Mouse (Mus musculus): Measurements from ENCODE around the gene Gm49320. TPM values are rescaled to one million over a fixed set of nuclear protein-coding genes. Genes with fewer than 3 reads are reported as not detected.

The Gm49320 gene
- polyA plus RNA-seq, 1 experiment: 8.6 TPM

GRCm38 (mm10) chr8:4257350-4257749 is 18.7 kb downstream of the Gm49320 start:
- DNase-seq: no peak
- no peaks in the 10 kb centered on the region for H3K27me3 ChIP-seq (ENCODE audit: control insufficient read depth, insufficient read depth, low read length)
- WGBS: 66% methylated on average over 4 of the region's 4 CpGs
- H3K4me3 ChIP-seq (replicated peaks; ENCODE audit: insufficient read depth, low read depth, low read length): no peak overlapping the region
- TF ChIP-seq CTCF (IDR thresholded peaks at IDR 0.05; ENCODE audit: borderline replicate concordance, insufficient read depth, low read depth, low read length) (no peak), POLR2A (IDR thresholded peaks at IDR 0.05; ENCODE audit: borderline replicate concordance, insufficient read depth, low read length) (no peak)
- H3K4me1 ChIP-seq (ENCODE audit: control insufficient read depth, insufficient read depth, low read length): peaks cover 11% of the 10 kb centered on the region
- H3K27ac ChIP-seq (ENCODE audit: insufficient read depth, low read length): no peak overlapping the region

DNA sequence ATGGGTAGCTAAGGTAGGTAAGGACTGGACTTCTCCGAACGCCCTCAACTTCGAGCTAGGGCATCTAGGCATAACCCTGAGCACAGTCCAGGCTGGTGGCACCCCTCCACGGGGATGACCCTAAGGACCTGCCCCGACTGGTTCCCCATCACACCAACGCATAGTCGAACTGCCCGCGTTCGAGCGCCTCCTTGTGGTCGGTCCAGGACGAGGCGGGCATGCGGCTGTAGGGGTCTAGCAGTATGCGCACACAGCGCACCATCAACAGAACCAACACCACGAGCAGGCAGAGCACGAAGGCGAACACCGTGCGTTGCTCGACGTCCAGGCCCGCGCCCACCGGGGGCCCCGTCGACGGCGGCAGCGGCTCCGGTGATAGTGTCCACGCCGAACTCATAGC is 19.6 kb downstream of the Gm49320 start:
- peak overlapping the region; percentile 18 for H3K4me3 ChIP-seq (replicated peaks; ENCODE audit: insufficient read depth, low read depth, low read length)
- H3K4me1 ChIP-seq (ENCODE audit: control insufficient read depth, insufficient read depth, low read length): peaks cover 8% of the 10 kb centered on the region
- H3K27me3 ChIP-seq (ENCODE audit: control insufficient read depth, insufficient read depth, low read length): no peaks in the 10 kb centered on the region
- DNase-seq: peak; percentile 45 to 63
- H3K27ac ChIP-seq (ENCODE audit: insufficient read depth, low read length): no peak overlapping the region
- 3% methylated on average over 35 of the region's 35 CpGs for WGBS
- TF ChIP-seq POLR2A (IDR thresholded peaks at IDR 0.05; ENCODE audit: borderline replicate concordance, insufficient read depth, low read length): no peak
- peak; percentile 70 for TF ChIP-seq CTCF (IDR thresholded peaks at IDR 0.05; ENCODE audit: borderline replicate concordance, insufficient read depth, low read depth, low read length)

GRCm38 (mm10) chr8:4258678-4259077 is 20.0 kb downstream of the Gm49320 start:
- Histone ChIP-seq H3K4me3 (replicated peaks; ENCODE audit: insufficient read depth, low read depth, low read length) (peak overlapping the region; percentile 18), H3K27me3 (ENCODE audit: control insufficient read depth, insufficient read depth, low read length) (no peaks in the 10 kb centered on the region), H3K27ac (ENCODE audit: insufficient read depth, low read length) (no peak overlapping the region), H3K4me1 (ENCODE audit: control insufficient read depth, insufficient read depth, low read length) (peaks cover 8% of the 10 kb centered on the region)
- WGBS: under 1% methylated on average over 32 of the region's 32 CpGs
- TF ChIP-seq POLR2A (IDR thresholded peaks at IDR 0.05; ENCODE audit: borderline replicate concordance, insufficient read depth, low read length) (no peak), CTCF (IDR thresholded peaks at IDR 0.05; ENCODE audit: borderline replicate concordance, insufficient read depth, low read depth, low read length) (no peak)
- peak in 1 of 2 experiments; percentile 37 for DNase-seq

GRCm38 (mm10) chr8:4259125-4259804 is 20.6 kb downstream of the Gm49320 start, which contains the start of gene Ctxn1:
Ctxn1 (minus strand) TSS chr8:4259274.
- TF ChIP-seq CTCF (IDR thresholded peaks at IDR 0.05; ENCODE audit: borderline replicate concordance, insufficient read depth, low read depth, low read length) (no peak), POLR2A (IDR thresholded peaks at IDR 0.05; ENCODE audit: borderline replicate concordance, insufficient read depth, low read length) (no peak)
- WGBS: 7% methylated on average over 33 of the region's 33 CpGs

GRCm38 (mm10) chr8:4259805-4260170 is 21.1 kb downstream of the Gm49320 start:
- TF ChIP-seq POLR2A (IDR thresholded peaks at IDR 0.05; ENCODE audit: borderline replicate concordance, insufficient read depth, low read length): no peak
- TF ChIP-seq CTCF (IDR thresholded peaks at IDR 0.05; ENCODE audit: borderline replicate concordance, insufficient read depth, low read depth, low read length): no peak
- Histone ChIP-seq H3K27ac (ENCODE audit: insufficient read depth, low read length) (no peak overlapping the region), H3K4me1 (ENCODE audit: control insufficient read depth, insufficient read depth, low read length) (peaks cover 5% of the 10 kb centered on the region; the same call in 1 of the 2 replicates), H3K27me3 (ENCODE audit: control insufficient read depth, insufficient read depth, low read length) (no peaks in the 10 kb centered on the region), H3K4me3 (replicated peaks; ENCODE audit: insufficient read depth, low read depth, low read length) (no peak overlapping the region)
- WGBS: 70% methylated on average over 4 of the region's 4 CpGs
- DNase-seq: no peak

More at GRCm38 (mm10) chr8:4259125-4259804, 20.6 kb downstream of the Gm49320 start, which contains the start of gene Ctxn1:
- Histone ChIP-seq H3K27me3 (ENCODE audit: control insufficient read depth, insufficient read depth, low read length) (no peaks in the 10 kb centered on the region), H3K4me3 (replicated peaks; ENCODE audit: insufficient read depth, low read depth, low read length) (peak within 1 kb of the TSS; percentile 18), H3K4me1 (ENCODE audit: control insufficient read depth, insufficient read depth, low read length) (peaks cover 5% of the 10 kb centered on the region; the same call in 1 of the 2 replicates), H3K27ac (ENCODE audit: insufficient read depth, low read length) (no peak within 1 kb of the TSS)
- DNase-seq: peak; percentile 70 to 73

- DNase-seq: no peak
- Histone ChIP-seq H3K4me3 (replicated peaks; ENCODE audit: insufficient read depth, low read depth, low read length) (no peak overlapping the region), H3K27ac (ENCODE audit: insufficient read depth, low read length) (no peak overlapping the region)
Observed at GRCm38 (mm10) chr8:4263105-4263791, 24.6 kb downstream of the Gm49320 start.

DNA sequence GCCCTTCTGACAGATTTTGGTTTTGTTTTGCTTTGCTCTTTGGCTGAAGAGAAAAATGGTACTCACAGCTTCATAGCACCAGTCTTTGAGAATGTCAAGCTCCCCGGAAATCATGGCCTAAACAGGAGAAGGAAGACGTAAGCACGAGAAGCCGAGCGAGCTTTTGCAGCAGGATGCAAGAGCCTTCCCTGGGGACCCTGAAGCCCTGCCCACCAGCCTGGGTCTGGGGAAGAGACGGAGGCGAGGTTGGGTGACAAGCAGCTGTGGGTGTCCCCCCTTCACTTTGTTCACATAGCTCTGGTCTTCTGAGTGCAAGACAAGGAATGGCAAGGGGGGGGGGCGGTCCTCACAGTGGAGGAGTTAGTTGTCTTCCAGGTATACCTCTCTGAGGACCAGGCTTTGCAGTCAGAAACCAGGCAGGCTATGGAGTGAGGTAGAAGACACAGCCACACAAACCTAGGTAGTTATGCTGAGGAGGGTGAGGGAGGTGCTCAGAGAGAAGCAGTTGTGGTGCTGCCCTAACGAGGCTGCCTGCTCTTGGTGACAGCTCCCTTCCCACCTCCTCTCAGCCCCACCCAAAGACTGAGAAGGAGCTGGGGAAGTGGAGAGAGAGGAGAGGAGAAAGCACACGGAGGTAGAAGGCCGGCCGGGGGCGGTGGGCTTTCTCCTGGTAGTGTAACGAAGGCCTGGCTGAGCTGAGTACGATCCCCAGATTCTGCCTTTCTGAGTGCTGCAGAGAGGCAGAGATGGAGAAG is 26.7 kb downstream of the Gm49320 start:
- 92% methylated on average over 15 of the region's 15 CpGs for WGBS
- no peak for TF ChIP-seq POLR2A (IDR thresholded peaks at IDR 0.05; ENCODE audit: borderline replicate concordance, insufficient read depth, low read length)
- TF ChIP-seq CTCF (IDR thresholded peaks at IDR 0.05; ENCODE audit: borderline replicate concordance, insufficient read depth, low read depth, low read length): no peak
- no peak overlapping the region for H3K27ac ChIP-seq (ENCODE audit: insufficient read depth, low read length)

More at GRCm38 (mm10) chr8:4263105-4263791, 24.6 kb downstream of the Gm49320 start:
- Histone ChIP-seq H3K27me3 (ENCODE audit: control insufficient read depth, insufficient read depth, low read length) (no peaks in the 10 kb centered on the region), H3K4me1 (ENCODE audit: control insufficient read depth, insufficient read depth, low read length) (peaks cover 5% of the 10 kb centered on the region; the same call in 1 of the 2 replicates)
- TF ChIP-seq POLR2A (IDR thresholded peaks at IDR 0.05; ENCODE audit: borderline replicate concordance, insufficient read depth, low read length) (no peak), CTCF (IDR thresholded peaks at IDR 0.05; ENCODE audit: borderline replicate concordance, insufficient read depth, low read depth, low read length) (no peak)
- 78% methylated on average over 8 of the region's 8 CpGs for WGBS

More for the DNA sequence above, 26.7 kb downstream of the Gm49320 start:
- Histone ChIP-seq H3K4me3 (replicated peaks; ENCODE audit: insufficient read depth, low read depth, low read length) (no peak overlapping the region), H3K27me3 (ENCODE audit: control insufficient read depth, insufficient read depth, low read length) (no peaks in the 10 kb centered on the region), H3K4me1 (ENCODE audit: control insufficient read depth, insufficient read depth, low read length) (no peaks in the 10 kb centered on the region)
- DNase-seq: no peak
